Mouse (Mus musculus) R1 (cell line): ENCODE measurements at regions not wholly inside any gene's neighbourhood (a gene's known extent, or its start where the extent isn't known, plus 50 kb on each side); places are given as distances from the start of the nearest gene placed in this dataset.
A peak's percentile ranks its signal among the peaks of the same experiment; 100 is the strongest.

Source experiments
- DNase-seq: peaks from one replicate; pipeline ENCODE4 v3.0.0-alpha.2; 2018; ENCODE audit warnings: low read depth, low spot score

- DNase-seq, result no peak
These were observed 175.8 kb downstream of the Tmx1 start for GRCm38 (mm10) chr12:70628384-70629365.

- DNase-seq, result no peak
These were observed 176.5 kb downstream of the Tmx1 start for GRCm38 (mm10) chr12:70629371-70629770.

DNA sequence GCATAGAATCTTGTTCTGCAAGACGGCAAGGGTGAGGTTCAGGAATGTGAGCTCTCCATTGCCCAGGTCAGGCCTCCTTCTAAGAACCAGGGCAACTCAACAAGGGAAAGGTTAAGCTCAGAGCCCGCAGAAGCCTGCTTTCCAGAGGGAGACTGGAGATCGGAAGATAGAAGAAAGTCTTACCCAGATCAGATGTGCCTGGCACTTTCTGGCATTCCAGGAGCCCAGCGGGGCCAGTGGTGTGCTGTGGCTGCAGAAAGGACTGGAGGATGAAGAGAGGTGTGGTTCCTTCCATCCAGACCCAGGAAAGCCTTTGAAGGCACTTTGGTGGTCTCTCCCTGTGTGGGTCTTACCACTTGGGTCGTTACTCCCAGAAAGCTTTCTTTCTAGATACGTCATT is 178.4 kb downstream of the Tmx1 start:
- no peak for DNase-seq

GRCm38 (mm10) chr12:70633194-70633593 is 180.3 kb downstream of the Tmx1 start:
- DNase-seq, result no peak

DNA sequence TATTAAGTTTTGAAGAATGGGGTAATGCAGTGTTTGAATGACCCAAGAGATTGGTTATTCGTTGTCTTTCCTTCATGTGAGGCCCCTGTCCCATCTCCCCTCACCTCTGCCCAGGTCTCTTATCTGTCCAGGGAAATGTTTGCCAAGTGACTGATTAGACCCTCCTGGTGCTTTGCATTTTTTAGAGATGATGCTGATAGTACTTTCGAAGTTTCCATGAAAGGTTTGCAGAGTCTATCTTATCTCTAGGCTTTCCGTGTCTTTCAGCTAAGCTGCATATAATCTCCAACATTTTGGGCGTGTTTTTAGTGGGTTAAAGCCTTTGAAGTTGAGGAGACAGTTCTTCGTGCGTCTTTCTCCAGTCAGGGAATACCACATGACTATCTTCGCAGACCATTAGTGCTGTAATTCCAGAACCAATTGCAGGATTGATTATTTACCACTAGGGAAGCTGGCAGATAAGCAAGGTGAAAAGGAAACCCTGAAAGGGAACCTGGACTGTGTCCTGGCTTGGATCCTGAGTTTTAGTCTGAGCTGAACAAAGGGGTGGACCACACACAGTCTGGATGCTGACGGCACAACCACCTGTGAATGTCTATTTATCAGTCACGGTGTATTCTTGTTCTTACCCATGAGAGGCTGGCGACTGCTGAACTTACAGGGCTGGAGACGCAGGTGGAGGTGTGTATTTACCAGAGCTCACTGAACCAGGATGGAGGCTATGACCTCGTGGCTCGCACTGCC is 180.9 kb downstream of the Tmx1 start:
- no peak for DNase-seq

GRCm38 (mm10) chr12:70635997-70636396 is 183.1 kb downstream of the Tmx1 start:
- no peak for DNase-seq

DNA sequence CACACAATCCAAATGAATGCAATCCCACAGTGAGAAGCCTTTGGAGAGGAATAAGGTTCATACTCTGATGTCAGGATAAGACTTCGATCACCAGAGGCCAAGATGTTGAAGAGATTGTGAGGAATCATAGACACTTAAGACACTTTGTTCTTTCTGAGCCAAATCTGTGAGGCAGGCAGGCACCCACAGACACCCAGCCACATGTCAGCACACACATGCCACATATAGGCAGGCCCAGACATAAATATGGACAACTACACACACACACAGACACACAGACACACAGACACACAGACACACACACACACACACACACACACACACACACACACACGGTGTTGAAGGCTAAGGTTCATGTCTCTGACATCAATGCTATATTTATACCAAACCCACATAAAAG is 185.1 kb upstream of the Frmd6 start:
- DNase-seq, result no peak

- no peak for DNase-seq
These were observed 180.4 kb upstream of the Frmd6 start for GRCm38 (mm10) chr12:70644910-70645309.

GRCm38 (mm10) chr12:70645407-70645806 is 179.9 kb upstream of the Frmd6 start:
- DNase-seq, result no peak

DNA sequence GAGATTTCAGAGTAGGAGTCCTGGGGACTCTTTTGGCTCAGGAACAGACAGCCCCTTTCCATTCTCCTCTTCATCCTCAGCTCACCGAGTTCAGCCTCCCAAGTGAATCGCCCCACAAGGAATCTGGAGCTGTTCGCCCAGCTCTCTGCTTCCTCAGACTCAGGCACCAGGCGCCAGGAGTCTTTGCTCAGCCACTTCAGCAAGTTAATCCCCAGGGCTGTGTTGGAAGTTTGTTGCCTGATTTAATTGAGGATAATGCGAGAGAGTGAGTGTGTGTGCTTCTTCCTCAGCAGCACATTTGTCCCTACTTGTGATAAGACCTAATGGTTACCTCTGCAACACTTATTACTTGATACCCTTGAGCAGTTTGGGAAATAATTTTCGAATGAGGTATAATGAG is 177.8 kb upstream of the Frmd6 start:
- no peak for DNase-seq

- no peak for DNase-seq
These were observed 177.0 kb upstream of the Frmd6 start for GRCm38 (mm10) chr12:70648179-70648811.

DNA sequence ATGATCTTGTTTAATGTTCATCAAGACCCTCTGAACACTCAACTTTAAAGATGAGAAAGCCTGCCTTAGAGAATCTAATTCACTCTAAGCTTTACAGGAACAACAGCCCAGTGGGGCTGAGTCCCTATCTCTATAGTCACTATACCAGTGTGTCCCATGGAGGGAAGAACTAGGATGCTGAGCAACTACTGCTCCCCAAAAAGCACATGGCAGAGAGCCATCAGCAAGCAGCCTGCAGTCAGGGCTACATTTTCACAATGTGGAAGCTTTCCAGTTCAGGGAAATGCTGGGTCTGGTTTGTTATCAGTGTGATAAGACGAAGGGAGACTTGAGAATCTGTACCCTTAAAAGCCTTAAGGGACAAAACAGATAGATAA is 176.5 kb upstream of the Frmd6 start:
- DNase-seq, result no peak

GRCm38 (mm10) chr12:70649691-70650090 is 175.6 kb upstream of the Frmd6 start:
- no peak for DNase-seq

GRCm38 (mm10) chr12:70650470-70650869 is 174.8 kb upstream of the Frmd6 start:
- DNase-seq, result no peak

GRCm38 (mm10) chr12:70652751-70653150 is 172.6 kb upstream of the Frmd6 start:
- DNase-seq, result peak; percentile 60

DNA sequence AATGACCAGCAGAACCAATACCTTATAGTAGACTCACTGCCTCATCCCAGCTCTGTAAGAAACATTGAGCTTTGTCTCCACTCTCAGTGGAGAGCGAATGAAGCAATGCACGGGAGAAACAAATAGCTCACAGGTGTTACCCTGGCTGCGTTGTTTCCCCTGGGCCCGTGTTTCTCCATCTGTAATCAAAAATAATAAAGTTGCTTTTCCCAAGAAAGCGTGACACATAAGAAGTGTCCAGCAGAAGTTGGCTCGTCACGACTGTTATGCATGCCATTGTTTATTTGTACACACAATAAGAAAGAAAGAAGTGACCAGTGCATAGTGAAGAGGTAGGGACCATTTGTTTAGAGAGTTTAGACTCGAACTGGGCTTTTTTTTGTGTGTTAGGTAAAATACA is 171.3 kb upstream of the Frmd6 start:
- DNase-seq, result no peak

DNA sequence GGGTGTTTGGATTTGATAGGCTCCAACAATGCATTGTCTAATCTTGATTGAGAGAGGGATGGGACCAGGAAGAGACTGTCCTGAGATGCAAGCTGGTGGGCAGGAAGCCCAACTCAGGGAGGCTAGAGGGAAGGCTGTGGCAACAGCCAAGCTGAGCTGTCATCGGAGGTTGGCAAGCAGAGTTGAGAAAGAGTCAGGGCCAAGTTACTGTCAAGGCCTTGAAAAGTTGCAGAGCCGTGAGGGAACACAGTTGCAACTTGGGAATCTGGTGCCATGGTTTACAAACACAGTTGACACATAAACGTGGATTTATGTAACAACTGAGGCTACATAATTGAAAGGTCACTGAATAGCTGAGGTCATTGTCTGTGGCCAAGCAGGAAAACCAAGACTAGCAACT is 170.8 kb upstream of the Frmd6 start:
- DNase-seq, result no peak

- no peak for DNase-seq
These were observed 169.9 kb upstream of the Frmd6 start for GRCm38 (mm10) chr12:70655411-70655811.

- DNase-seq, result no peak
These were observed 169.3 kb upstream of the Frmd6 start for GRCm38 (mm10) chr12:70655900-70656544.

- no peak for DNase-seq
These were observed 168.4 kb upstream of the Frmd6 start for GRCm38 (mm10) chr12:70656805-70657492.

GRCm38 (mm10) chr12:70657493-70657810 is 167.9 kb upstream of the Frmd6 start:
- peak; percentile 14 for DNase-seq
